Mouse (Mus musculus): ENCODE results near the gene Sept1. TPM values are rescaled to one million over a fixed set of nuclear protein-coding genes. Genes with fewer than 3 reads are reported as not detected.
A peak's percentile ranks its signal among the peaks of the same experiment; 100 is the strongest.

The Sept1 gene
- total RNA-seq, 2 experiments from 2014 or later: 5.5 to 5.9 TPM

DNA sequence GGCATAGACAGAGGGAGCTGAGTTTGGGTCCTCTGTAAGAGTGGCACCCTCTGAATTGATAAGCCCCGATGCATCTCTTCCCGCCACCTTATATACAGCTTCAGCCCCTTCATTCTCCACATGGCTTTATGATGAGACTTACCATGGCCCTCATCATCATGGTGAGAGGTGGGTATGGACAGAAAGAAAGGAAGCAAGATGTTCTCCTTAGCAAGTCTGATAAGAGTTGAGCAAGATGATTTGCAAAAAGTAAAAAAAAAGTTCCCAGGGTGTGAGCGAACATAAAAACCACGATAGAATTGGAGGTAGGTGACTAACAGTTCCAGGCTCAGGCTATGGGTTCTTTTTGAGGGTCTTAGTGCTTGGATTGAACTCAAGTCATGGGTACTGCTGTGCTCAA lies 14.3 kb downstream of the Sept1 start:
- DNase-seq (ENCODE audit: low spot score in 2 of 2): no peak

- DNase-seq (ENCODE audit: low spot score in 2 of 2): no peak
These were observed 14.9 kb downstream of the Sept1 start for GRCm38 (mm10) chr7:127217901-127218642.

- DNase-seq (ENCODE audit: low spot score in 2 of 2): no peak
These were observed 15.5 kb downstream of the Sept1 start for GRCm38 (mm10) chr7:127217475-127217874.

DNA sequence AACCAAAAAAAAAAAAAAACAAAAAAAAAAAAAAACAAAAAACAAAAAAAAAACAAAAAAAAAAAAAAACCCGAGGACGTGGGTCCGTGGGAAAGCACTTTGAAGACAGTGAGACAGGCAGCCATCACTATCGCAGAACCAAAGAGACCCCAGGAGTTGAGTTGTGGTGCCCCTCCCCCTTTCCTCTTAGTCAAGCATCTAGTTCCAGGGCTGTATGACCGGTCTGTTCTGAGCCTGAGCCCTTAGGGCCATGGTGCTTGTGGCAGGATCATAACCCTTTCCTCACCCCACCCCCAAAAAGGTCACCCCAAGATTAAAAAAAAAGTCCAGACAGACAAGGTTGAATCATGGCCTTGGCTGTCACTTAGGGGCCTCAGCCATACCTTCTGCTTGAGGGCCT lies 16.6 kb downstream of the Sept1 start:
- DNase-seq (ENCODE audit: low spot score in 2 of 2): no peak

DNA sequence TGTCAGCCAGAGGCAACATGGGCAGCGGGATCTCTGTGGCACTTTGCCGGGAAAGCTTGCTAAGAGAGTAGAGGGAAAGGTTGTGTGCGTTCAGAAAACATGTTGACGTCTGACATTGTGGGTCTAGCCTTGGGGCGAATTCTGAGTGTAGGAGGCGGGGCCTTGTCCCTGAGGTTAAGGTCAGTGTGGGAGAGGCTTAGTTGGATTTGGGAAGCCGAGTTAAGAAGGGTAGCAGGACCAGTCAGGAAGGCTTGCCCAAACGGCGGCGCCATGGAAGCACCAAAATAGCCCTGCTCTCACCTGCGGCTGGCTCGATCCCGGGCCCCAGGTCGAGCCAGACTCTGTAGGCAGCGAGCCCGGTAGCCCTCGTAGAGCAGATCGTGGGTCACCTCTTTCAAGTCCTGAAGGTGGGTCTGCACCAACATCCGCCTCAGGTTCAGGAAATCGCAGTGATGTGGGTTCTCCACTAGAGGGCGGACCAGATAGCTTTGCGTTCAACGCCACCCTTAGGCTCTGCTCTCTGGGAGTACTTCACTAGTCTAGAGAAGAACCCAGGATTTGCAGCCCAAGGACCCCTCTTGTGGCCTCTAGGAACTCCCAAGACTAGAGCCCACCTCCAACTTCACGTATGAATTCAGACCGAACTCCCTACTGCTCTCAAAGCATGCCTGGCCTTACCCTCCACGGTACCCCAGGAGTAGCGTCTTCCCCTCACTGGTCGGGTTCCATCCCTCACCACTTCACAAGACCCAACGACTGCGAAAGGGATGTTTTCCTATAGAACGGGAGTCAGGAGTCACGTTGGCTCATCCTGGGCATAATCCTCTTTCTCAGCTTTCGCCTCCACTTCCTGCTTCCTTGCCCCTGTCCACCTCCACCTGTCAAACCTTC lies 17.7 kb downstream of the Sept1 start:
- DNase-seq (ENCODE audit: low spot score in 2 of 2): peak in 1 of 2 experiments; percentile 66

GRCm38 (mm10) chr7:127214521-127214920 lies 18.4 kb downstream of the Sept1 start:
- DNase-seq (ENCODE audit: low spot score in 2 of 2): no peak

DNA sequence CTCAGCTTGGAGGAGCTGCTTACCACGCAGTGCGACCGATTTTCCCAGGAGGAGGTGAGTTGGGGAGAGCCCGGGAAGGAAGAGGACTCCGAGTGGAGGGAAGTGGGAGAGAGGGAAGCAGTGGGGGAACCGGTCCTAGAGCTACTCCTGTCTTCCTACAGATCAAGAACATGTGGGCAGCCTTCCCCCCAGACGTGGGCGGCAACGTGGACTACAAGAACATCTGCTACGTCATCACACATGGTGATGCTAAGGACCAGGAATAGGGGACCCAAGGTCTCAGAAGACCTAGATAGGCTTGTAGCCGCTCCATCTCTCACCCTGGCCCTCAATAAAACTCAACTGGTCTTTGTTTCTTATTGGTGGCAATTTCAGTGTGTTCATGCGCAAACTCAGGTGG lies 19.0 kb downstream of the Sept1 start:
- DNase-seq (ENCODE audit: low spot score in 2 of 2): no peak

DNA sequence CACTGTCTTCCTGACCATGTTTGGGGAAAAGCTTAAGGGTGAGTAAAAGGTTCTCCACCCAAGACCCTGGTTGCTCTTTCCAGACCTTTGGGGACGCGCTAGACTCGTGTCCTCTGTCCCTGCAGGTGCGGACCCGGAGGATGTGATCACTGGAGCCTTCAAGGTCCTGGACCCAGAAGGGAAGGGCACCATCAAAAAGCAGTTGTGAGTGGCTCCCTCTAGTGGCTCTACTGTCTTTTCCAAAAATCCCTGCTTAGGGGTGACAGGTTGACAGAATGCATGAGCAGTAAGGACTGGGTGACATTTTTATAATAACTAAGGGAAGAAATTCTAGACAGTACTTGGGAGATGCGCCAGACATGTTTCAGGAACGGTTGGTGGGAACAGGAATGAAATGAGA lies 19.4 kb downstream of the Sept1 start:
- DNase-seq (ENCODE audit: low spot score in 2 of 2): no peak

GRCm38 (mm10) chr7:127212432-127213250 lies 20.3 kb downstream of the Sept1 start:
- DNase-seq (ENCODE audit: low spot score in 2 of 2): no peak

DNA sequence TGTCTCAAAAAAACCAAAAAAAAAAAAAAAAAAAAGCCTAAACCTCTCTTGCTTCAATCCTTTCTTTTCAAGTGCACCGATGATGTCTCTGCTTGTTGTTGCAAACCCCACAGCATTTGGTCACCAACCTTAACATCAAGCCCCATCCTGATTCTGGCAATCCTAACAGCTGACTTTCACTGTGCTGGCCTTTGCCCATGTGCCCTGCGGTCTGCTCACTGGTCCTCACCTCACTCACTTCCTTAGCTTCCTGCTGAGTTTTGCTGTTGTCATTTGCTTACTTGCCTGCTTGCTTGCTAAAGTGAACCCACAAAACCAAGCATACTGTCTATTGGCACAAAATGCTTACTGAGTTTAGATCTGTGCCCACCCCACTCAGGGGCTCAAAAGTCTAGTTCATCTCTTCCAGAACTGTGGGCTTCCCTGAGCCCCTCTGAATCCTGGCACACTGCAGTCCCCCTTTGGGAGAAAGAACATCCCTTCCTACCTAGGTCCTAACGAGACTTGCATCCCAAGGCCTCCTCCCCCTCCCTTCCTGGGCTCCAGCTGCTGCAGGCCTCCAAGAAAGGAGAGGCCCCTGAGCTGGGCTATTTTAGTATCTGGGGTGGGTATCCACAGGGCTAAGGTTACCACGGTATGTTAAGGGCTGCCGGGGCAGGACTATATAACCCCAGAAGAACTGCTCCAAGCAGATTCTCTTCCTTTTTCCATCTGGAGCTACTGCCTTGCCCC lies 21.8 kb downstream of the Sept1 start:
- DNase-seq (ENCODE audit: low spot score in 2 of 2): no peak

DNA sequence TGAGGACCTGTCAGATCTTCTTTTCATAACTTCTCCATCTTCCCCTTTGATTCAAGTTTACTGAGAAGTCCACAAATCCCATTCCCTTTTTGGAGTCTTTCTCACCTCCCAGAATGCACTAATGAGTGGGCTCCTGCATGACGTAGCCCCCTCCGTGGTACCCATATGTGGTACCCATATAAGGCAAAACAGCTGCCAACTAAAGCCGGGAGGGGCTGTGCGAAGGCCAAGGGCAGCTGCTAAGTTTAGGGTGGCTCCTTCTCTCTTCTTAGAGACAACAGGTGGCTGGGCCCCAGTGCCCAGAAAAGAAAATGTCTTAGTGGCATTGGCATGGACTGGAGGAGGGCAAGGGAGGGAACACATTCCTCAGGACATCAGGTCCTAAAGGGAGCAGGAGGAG lies 22.7 kb downstream of the Sept1 start:
- DNase-seq (ENCODE audit: low spot score in 2 of 2): no peak

- no peak for DNase-seq (ENCODE audit: low spot score in 2 of 2)
These were observed 23.1 kb downstream of the Sept1 start for GRCm38 (mm10) chr7:127209851-127210250.

- peak; percentile 91 to 95 for DNase-seq (ENCODE audit: low spot score in 2 of 2)
These were observed 24.1 kb downstream of the Sept1 start, which contains the start of gene Mylpf for GRCm38 (mm10) chr7:127208553-127209438. Gene Mylpf, plus strand, starts transcription at chr7:127208890.

GRCm38 (mm10) chr7:127208295-127208552 lies 24.7 kb downstream of the Sept1 start, which contains the start of gene Tbc1d10b:
Gene Tbc1d10b, minus strand, starts transcription at chr7:127208468.
- DNase-seq (ENCODE audit: low spot score in 2 of 2): no peak

DNA sequence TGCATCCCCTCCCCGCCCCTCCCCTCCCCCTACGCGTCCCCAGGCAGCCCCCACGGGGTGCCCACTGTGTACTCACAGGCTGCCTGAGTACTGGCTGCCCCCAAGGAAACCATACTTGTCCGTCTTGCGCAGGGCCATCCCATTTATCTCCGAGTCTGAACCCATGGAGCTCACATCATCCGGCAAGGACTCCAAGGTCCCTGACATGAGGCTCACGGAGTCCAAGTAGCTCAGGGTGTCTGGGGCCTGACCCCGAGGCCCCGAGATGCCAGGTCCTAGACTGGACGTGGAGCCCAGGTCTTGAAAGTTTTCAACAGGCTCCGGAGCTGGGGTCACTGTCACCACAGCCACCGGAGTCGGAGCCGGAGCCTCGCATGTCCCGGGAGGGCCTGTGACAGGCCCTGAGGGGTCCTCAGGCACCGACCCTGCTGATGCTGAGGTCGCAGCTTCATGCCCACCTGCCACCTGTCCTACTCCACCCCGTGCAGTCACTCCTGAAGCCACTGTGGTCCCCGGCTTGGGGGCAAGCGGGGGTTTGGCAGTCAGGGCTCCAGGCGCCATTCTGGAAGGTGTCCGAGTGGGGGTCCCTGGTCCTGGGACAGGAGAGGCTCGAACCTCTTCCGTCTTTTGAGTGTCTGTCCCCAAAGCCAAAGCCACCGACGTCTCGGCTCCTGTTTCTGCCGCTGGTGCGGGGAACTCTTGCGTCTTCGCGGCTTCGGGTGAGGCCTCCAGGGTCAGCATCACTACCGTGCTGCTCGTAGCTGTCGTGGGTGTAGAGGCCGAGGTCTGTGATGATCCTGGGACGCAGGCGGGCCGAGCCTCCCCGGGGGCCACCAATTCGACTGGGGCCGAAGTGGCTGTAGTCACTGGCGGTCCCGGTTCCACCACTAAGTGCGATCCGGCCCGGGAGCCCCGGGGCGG lies 25.3 kb downstream of the Sept1 start:
- peak in 1 of 2 experiments; percentile 43 for DNase-seq (ENCODE audit: low spot score in 2 of 2)

DNA sequence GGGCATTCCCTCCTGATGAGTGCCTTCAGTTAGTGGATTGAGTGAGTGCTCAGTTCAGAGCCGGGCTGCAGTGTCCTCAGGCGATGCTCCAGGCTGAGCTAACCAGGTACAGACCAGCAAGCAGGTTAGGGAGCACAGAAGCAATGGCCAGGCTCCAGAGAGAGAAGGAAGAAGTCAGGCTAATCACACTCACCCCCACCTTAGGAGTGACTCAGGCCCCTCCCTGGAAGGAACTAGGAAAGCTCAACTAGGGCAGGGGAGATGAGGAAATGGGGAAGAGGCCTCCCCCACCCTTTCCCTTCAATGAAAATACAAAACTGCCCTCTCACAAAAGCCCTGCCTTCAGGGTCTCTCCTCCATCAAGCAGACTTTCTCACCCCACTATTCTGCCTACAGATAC lies 26.3 kb downstream of the Sept1 start:
- no peak for DNase-seq (ENCODE audit: low spot score in 2 of 2)

- no peak for DNase-seq (ENCODE audit: low spot score in 2 of 2)
These were observed 36.4 kb downstream of the Sept1 start for GRCm38 (mm10) chr7:127196484-127196883.

DNA sequence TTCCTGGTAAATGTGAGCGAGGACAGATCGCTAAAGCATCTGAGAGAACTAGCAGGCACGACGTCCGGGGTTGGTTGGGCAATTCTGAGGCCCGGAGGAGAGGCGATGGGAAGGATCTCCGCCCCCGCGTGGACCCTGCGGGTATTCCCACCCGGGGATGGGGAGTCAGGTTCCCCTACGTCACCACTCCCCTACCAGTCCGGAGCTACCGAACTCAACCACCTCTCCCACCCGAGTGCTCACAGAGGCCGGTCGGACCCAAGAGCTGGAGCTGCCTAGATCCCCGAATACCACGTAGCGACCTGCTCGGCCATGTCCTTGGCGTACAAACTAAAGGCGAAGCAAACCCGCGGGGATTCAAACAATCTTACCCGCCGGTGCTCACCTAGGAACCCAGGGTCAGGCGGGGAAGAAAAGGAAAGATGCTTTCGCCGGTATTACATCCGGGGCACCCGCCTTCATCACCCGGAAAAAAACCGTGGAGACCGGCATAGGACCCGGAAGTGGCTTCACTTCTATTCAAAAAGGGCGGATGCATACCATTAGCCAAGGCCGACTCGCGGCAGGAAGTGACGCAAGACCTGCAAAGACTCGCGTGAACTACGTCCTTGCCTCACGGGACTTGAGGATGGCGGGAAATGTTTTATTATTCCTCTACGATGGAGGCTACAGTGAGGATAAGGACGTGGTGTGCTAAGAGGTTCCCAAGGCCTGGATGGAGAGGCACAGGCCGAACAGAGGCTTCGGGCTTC lies 37.2 kb downstream of the Sept1 start, which contains the start of gene Cd2bp2:
Cd2bp2 (minus strand) TSS at position 507 of the 752 bp plus-strand sequence.
- peak; percentile 93 for DNase-seq (ENCODE audit: low spot score in 2 of 2)
